Mouse (Mus musculus) brain, embryonic 14.5 days (tissue): Measurements from ENCODE around the gene Hipk1. TPM values are rescaled to one million over a fixed set of nuclear protein-coding genes. Genes with fewer than 3 reads are reported as not detected.
"Not testable (repeated sequence)": the region's sequence is repeated elsewhere in the genome, so short reads cannot be mapped to it uniquely, and the experiment has no call there.

Experiments used
- DNase-seq: peaks from one replicate; pipeline ENCODE4 v3.0.0-alpha.2; 2011; ENCODE audit warnings: low read depth
- CTCF ChIP-seq: fragments of 200-500 bp; IDR thresholded peaks from 2 replicates; pipeline ENCODE4 v1.5.1; 2012; ENCODE audit warnings: inconsistent platforms, mild to moderate bottlenecking, moderate library complexity, borderline replicate concordance; ENCODE audit not compliant: insufficient read depth, insufficient read length; ENCODE audit errors: extremely low read depth
- POLR2A ChIP-seq: fragments of 200-500 bp; IDR thresholded peaks from 2 replicates; pipeline ENCODE4 v1.6.1; 2012; ENCODE audit warnings: mild to moderate bottlenecking, inconsistent platforms, borderline replicate concordance; ENCODE audit not compliant: poor library complexity, insufficient read depth, insufficient read length, severe bottlenecking; ENCODE audit errors: extremely low read depth
- polyA plus RNA-seq: library from polyadenylated mRNA; depleted of rRNA; stranded (reverse); fragments of >200 nt; gene quantifications from 2 replicates; pipeline ENCODE4 v1.2.3, GENCODE M21; 2012; rRNA removed

Gene Hipk1
- polyA plus RNA-seq: 28.5 and 45.8 TPM in 2 replicates

DNA sequence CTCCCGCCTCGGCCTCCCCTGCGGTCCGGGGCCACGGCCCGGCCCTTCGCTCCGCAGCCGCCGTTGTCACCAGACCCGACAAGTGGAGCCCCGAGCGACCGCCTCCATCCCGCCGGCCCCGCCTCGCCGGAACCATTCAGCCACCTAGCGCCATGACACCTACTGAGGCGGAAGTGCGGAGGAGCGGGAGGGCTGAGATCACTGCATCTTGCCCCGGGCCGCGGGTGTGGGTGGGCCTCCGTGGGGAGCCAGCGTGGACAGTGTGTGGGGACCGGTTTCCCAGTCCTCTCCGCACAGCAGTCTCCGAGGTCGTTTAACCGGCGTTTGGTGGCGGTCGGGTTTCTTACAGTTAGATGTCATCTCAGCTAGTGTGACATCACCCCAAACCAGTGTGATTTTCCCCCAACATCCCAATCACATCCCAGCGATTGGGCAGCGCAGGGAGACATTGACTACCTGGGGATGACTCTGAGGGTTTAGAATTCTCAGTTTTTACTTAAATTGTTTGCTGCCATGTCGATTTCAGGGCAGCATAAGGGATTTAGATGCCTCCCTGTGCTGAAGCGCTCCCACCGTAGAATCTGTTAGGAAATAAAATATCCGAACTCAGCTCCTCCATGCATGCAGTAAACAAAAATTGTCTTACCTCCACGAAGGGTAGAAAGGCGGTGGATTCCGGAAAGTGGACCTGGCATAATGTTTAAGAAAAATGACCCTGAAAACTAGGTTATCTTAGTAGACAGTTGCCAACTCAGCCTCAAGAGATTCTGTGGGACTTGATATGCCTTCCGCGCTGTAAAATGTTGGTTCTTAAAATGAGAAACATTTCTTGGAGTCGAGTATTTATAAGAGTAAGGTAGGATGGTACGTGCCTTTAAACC lies at the start of gene Hipk1:
Gene Hipk1 (minus strand): TSS at position 334 of the 881 bp plus-strand sequence.
- DNase-seq: peak; percentile 97
- TF ChIP-seq CTCF (peak; percentile 5; the same call in 1 of the 2 replicates), POLR2A (peak; percentile 66)

DNA sequence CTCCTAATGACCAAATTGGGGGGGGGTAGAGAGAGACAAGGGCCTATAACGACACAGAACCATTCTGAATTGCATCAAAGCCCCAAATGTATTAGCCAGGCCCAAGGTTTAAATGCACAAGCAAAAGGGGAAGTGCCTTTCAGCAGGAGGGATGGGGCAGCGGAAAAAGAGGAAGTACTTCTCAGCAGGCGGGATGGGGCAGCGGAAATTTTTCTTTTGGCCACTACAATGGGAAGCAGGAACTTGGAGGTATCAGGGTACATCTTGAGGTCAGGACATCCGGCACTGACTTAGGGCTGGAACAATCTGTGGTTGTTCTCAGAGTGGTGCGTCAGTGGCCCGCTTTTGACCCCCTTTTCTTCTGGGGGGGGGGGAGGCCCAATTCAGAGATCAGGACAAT lies 49.6 kb upstream of the Hipk1 start:
- not testable (repeated sequence) for DNase-seq

DNA sequence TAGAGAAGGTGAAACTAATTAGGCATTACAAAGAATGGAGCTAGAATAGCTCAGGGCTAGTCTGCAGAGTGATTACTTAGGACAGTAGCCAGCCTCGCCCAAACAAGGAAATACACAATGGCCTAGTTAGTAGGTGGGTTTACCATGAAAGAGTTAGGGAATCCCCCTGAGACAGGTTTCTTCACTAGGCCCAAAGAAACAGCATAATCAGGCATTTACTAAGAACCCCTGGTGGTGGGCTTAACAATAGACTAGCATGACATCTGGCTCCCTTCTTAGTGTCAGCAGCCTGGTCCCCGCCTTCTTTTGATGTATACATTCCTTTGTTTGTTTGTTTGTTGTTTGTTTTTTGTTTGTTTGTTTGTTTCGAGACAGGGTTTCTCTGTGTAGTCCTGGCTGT lies 48.8 kb upstream of the Hipk1 start:
- not testable (repeated sequence) for DNase-seq

DNA sequence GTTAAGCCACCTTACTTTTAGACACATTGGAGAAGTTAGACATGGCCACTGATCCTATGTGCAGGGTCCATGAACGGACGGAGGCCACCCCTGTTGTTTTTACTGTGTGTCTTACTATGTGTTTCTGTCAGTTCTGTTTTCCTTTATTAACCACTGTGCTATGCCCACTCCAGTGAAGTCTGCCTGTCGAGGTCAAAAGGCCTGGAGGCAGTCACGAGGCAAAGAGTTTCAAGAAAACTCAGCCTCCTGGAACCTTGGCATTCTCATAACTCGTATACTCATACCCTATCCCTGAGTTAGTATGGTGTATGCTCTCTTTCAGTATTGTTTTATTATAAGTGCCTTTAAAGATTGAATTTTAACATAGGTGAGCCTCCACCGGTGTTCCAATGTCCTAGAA lies 48.3 kb upstream of the Hipk1 start:
- TF ChIP-seq POLR2A: no peak
- no peak for TF ChIP-seq CTCF
- no peak for DNase-seq

- DNase-seq: no peak
- TF ChIP-seq POLR2A (no peak), CTCF (no peak)
Measured at GRCm38 (mm10) chr3:103836453-103836852, 45.1 kb upstream of the Hipk1 start.

DNA sequence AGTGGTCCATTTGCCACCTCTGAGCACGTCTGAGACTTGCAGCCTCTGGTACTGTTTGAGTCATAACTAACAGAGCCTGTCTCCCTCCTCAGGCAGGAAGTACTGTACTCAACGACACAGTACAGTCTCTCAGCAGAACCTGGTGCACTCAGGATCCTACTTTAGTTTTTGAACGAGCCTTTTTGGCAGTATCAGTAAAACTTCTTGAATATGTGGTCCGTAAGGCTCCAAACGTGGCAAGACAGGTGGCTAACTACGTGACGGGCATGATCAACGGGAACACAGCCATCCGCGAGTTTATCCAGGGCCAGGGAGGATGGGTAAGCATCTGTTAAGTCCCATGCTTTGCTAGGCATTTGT lies 44.6 kb upstream of the Hipk1 start:
- DNase-seq: peak; percentile 34
- no peak for TF ChIP-seq CTCF
- no peak for TF ChIP-seq POLR2A

DNA sequence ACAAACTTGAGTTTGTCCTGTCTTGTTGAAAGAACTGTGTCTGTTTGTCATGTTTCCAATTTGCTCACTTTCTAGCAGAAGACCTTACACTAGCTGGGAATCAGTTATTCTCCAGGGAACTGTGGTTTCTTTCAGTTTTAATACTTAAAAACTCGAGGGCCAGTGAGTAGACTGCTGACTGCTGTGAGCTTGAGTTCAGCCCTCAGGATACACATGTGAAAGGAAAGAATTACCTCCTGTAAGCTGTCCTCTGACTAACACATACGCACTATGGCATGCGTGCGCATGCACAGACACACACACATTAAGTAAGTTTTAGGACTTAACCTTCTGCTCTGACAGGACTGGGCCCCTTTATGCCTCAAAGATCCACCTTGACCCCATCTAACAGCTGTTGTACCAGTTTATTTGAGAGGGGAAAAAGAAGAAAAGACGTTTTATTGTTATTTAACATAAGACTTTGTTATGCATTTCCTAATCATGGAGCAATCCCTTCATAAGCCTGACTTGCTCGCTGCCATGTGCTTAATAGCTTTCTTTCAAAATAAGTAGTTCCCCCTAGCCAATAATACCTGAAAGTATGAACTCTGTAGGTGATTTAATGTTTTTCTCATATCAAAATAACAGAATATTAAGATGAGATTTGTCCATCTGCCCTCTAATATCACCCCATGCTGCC lies 44.0 kb upstream of the Hipk1 start:
- DNase-seq: no peak
- no peak for TF ChIP-seq POLR2A
- TF ChIP-seq CTCF: no peak

DNA sequence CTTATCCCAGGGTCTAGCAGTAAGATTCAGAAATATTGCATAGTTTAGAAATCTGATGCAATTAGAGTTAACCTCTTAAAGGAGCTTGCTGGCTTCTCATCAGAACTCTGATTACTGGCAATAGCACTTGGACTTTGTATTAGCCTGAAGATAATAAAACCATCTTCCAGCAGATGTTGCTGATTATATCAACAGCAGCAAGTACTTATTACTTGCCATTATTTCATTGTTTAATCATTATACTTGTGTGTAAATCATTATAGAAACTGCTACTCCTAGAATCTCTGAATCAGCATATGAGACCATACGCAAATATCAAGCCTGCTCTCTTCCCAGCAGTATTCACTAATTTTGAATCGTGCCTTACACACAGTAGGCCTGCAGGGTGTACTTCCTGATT lies 42.6 kb upstream of the Hipk1 start:
- TF ChIP-seq CTCF (no peak), POLR2A (no peak)
- no peak for DNase-seq

- TF ChIP-seq POLR2A (no peak), CTCF (no peak)
- DNase-seq: no peak
Measured at GRCm38 (mm10) chr3:103832426-103832825, 41.1 kb upstream of the Hipk1 start, which contains the start of gene Bcl2l15. Gene Bcl2l15, plus strand, starts transcription at chr3:103832601.

DNA sequence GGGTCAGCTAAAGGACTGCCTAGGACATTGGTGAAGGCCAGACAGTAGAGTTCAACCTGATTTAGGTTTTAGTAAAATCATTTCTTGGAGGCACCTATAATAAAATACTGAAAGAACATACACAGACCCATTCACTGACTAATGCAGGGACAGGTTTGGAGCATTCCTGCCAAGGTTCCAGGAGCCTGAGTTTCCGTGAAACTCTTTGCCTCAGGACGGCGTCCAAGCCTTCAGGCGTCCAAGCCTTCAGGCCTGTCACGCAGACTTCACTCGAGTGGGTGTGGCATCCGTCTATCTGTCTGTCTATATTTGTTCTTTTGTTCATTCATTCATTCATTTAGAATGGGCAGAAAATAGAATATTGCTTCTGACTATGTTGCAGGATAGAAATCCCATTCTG lies 39.8 kb upstream of the Hipk1 start:
- DNase-seq: no peak
- TF ChIP-seq POLR2A (no peak), CTCF (no peak)

- DNase-seq: not testable (repeated sequence)
Measured at GRCm38 (mm10) chr3:103830681-103831080, 39.3 kb upstream of the Hipk1 start.

GRCm38 (mm10) chr3:103829036-103829435 lies 37.7 kb upstream of the Hipk1 start:
- TF ChIP-seq CTCF (no peak), POLR2A (no peak)
- no peak for DNase-seq
